Mouse (Mus musculus) stomach, embryonic 15.5 days (tissue): ENCODE measurements around the gene Gm10376. TPM values are rescaled to one million over a fixed set of nuclear protein-coding genes. Genes with fewer than 3 reads are reported as not detected.
"Not testable (repeated sequence)": the region's sequence is repeated elsewhere in the genome, so short reads cannot be mapped to it uniquely, and the experiment has no call there.

ENCODE experiments used
- ATAC-seq: fragments of 200-750 bp; cut with Nextera tagmentation; 2 replicates; pipeline ENCODE4 v1.8.0; 2017; ENCODE audit warnings: low read depth, moderate number of reproducible peaks, moderate TSS enrichment; ENCODE audit not compliant: insufficient read depth, low FRiP score
- H3K27ac ChIP-seq: fragments of 300-500 bp; sonication (generic); 2 replicates; pipeline ENCODE4 v1.5.1; 2015; ENCODE audit warnings: mild to moderate bottlenecking, inconsistent platforms
- H3K27me3 ChIP-seq: fragments of 300-500 bp; sonication (generic); replicated peaks from 2 replicates; pipeline ENCODE4 v1.6.1; 2015; ENCODE audit warnings: inconsistent platforms
- H3K36me3 ChIP-seq: fragments of 300-500 bp; sonication (generic); 2 replicates; pipeline ENCODE4 v1.6.1; 2015; ENCODE audit warnings: inconsistent platforms
- H3K4me1 ChIP-seq: fragments of 300-500 bp; sonication (generic); 2 replicates; pipeline ENCODE4 v1.6.1; 2015; ENCODE audit warnings: inconsistent platforms
- H3K4me2 ChIP-seq: fragments of 300-500 bp; sonication (generic); 2 replicates; pipeline ENCODE4 v1.6.1; 2015; ENCODE audit warnings: mild to moderate bottlenecking, inconsistent platforms
- H3K4me3 ChIP-seq: fragments of 300-500 bp; sonication (generic); replicated peaks from 2 replicates; pipeline ENCODE4 v1.5.1; 2015; ENCODE audit warnings: inconsistent platforms
- H3K9ac ChIP-seq: fragments of 300-500 bp; sonication (generic); 2 replicates; pipeline ENCODE4 v1.6.1; 2015; ENCODE audit warnings: inconsistent platforms
- H3K9me3 ChIP-seq: fragments of 300-500 bp; sonication (generic); 2 replicates; pipeline ENCODE4 v1.6.1; 2016; ENCODE audit warnings: inconsistent platforms
- WGBS: fragments of 180-500 bp; shearing (Covaris S2); methylation state at CpG from one replicate; pipeline ENCODE4 v1.1.7; 2015; 5-methylcytosine and 5-hydroxymethylcytosine counted together
- polyA plus RNA-seq: library from polyadenylated mRNA; unstranded; fragments of >200 nt; fragmentation: Nextera tagmentation; extraction: Ambion mirVana; gene quantifications from 2 replicates; pipeline ENCODE4 v1.2.1, GENCODE M21; 2015

Gene Gm10376
- not detected in 2 replicates for polyA plus RNA-seq

- H3K4me1 ChIP-seq, H3K27ac ChIP-seq, ATAC-seq, H3K36me3 ChIP-seq, H3K4me3 ChIP-seq, H3K9me3 ChIP-seq, H3K9ac ChIP-seq, H3K4me2 ChIP-seq, H3K27me3 ChIP-seq: not testable (repeated sequence)
Observed at GRCm38 (mm10) chr14:43015528-43015927, at the start of gene Gm10376. Gene Gm10376 (minus strand): TSS chr14:43015628.

GRCm38 (mm10) chr14:43060179-43060578, 44.8 kb upstream of the Gm10376 start:
- not testable (repeated sequence) for H3K27ac ChIP-seq, ATAC-seq, H3K36me3 ChIP-seq, H3K4me3 ChIP-seq, H3K4me2 ChIP-seq, H3K4me1 ChIP-seq, H3K27me3 ChIP-seq, H3K9ac ChIP-seq, H3K9me3 ChIP-seq
- WGBS = 72% methylated on average over 4 of the region's 4 CpGs

GRCm38 (mm10) chr14:43058063-43058462, 42.6 kb upstream of the Gm10376 start:
- not testable (repeated sequence) for H3K9ac ChIP-seq, H3K4me3 ChIP-seq
- WGBS = 72% methylated on average over 3 of the region's 3 CpGs

GRCm38 (mm10) chr14:42993524-42993923, 21.9 kb downstream of the Gm10376 start, which contains the start of gene Gm8082:
Gene Gm8082 (minus strand): TSS chr14:42993624.
- H3K27ac ChIP-seq, H3K4me2 ChIP-seq, H3K36me3 ChIP-seq, H3K4me1 ChIP-seq, ATAC-seq, H3K9ac ChIP-seq, H3K27me3 ChIP-seq, H3K4me3 ChIP-seq, H3K9me3 ChIP-seq: not testable (repeated sequence)
- WGBS = 56% methylated on average over 1 of the region's 1 CpGs

More at GRCm38 (mm10) chr14:43058063-43058462, 42.6 kb upstream of the Gm10376 start:
- not testable (repeated sequence) for H3K4me1 ChIP-seq, H3K36me3 ChIP-seq, H3K27me3 ChIP-seq, H3K4me2 ChIP-seq, H3K9me3 ChIP-seq, ATAC-seq, H3K27ac ChIP-seq

Other genes with a start within 250 kb of the Gm10376 start
- not detected in 2 replicates for gene Gm3015, start 246.8 kb downstream of the Gm10376 start, polyA plus RNA-seq
- gene Gm10377, start 217.6 kb downstream of the Gm10376 start, polyA plus RNA-seq = not detected in 2 replicates
- not detected in 2 replicates for gene Gm21977, start 162.2 kb downstream of the Gm10376 start, polyA plus RNA-seq
- not detected in 2 replicates for gene Gm8082, start 22.0 kb downstream of the Gm10376 start, polyA plus RNA-seq
- not detected in 2 replicates for gene Gm8094, start 61.0 kb upstream of the Gm10376 start, polyA plus RNA-seq
- gene Gm8104, start 85.0 kb upstream of the Gm10376 start, polyA plus RNA-seq = not detected in 2 replicates
- not detected in 2 replicates for gene Gm7233, start 164.2 kb upstream of the Gm10376 start, polyA plus RNA-seq
- not detected in 2 replicates for gene Gm8122, start 219.7 kb upstream of the Gm10376 start, polyA plus RNA-seq
- gene Gm8126, start 243.0 kb upstream of the Gm10376 start, polyA plus RNA-seq = not detected in 2 replicates